In the genomic region with DNA sequence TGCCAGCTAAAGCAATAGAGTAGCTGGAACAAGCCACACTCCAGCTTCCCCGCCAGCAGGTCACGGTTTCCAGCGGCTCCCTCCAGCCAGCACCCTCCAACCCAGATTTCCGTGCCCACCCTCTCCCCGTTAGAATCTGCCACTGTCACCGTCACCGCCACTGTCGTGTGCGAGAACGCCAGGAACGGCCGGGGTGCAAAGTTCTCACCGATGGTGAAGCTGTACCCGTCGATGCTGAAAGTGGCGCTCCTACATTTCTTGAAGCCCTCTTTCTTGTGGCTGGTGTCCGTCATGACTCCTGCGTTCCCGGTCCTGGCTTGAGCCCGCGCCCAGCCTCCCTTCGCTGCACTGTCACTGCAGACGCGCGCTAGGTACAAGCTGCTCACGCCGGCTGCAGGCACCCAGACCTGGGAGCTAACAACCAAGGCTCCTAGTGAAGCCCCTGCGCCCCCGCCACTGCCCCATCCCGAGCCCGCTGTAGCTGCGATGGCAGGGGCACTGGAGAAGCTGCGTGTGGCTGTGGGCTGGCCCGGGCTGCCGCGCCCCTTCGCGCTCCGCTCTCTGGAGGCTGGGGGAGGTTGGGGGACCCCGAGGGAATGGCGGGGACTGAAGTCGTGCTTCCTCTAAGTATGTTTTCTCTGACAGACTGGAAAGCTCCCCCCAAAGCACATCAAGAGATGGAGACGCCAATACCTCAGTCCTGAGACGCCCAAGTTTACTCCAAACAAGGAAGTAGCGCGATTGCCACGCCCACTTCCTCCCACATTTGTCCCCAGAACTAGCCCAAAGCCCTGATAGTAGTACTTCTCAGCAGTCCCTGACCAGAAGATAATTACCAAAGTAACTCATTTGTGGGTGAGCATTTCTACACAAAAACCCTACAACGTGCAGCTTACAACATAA, we compare ENCODE assay signal across 8 mouse cellular contexts. TPM values are rescaled to one million over a fixed set of nuclear protein-coding genes. Genes with fewer than 3 reads are reported as not detected.
DNase-seq lines count a peak whose midpoint lies in the region; ATAC-seq and TF ChIP-seq lines count a peak whose summit lies in the region.

A gene (minus strand): TSS at position 634 of the 903 bp plus-strand sequence.

- ATAC-seq in heart, embryonic 13.5 days (ENCODE audit: extremely low read depth, insufficient number of reproducible peaks, low FRiP score, low TSS enrichment): no peak
- ATAC-seq in kidney, embryonic 16.5 days (ENCODE audit: low FRiP score, low TSS enrichment): peak; percentile 88
- ATAC-seq in lung, postnatal 0 days: peak; percentile 41; the same call in 1 of the 2 replicates
- ATAC-seq in inflammation-experienced regulatory T-cells, adult 6 months: no peak

- H3K4me3 ChIP-seq in heart, embryonic 13.5 days: peak within 1 kb of the TSS; percentile 81
- peak within 1 kb of the TSS; percentile 68 for H3K4me3 ChIP-seq in kidney, embryonic 16.5 days (ENCODE audit: low read length)
- peak within 1 kb of the TSS; percentile 62 for H3K4me3 ChIP-seq in lung, postnatal 0 days (ENCODE audit: low read depth, low read length)
- H3K4me3 ChIP-seq in olfactory bulb, adult 2 months (ENCODE audit: insufficient read depth, low read depth, low read length): peak within 1 kb of the TSS; percentile 42

- peak; percentile 22 to 35 for DNase-seq in B cell, adult 2 months
- DNase-seq in Muller cell, postnatal 12 days (ENCODE audit: inconsistent ontology term): peak; percentile 51
- DNase-seq in embryo, embryonic 10 days (ENCODE audit: low spot score): peak; percentile 80
- peak; percentile 26 for DNase-seq in lung, postnatal 0 days (ENCODE audit: low spot score)

- H3K9ac ChIP-seq in heart, embryonic 13.5 days: peak within 1 kb of the TSS; percentile 83
- H3K9ac ChIP-seq in kidney, embryonic 16.5 days (replicated peaks; ENCODE audit: low read length): peak within 1 kb of the TSS; percentile 62
- no peak within 1 kb of the TSS for H3K9ac ChIP-seq in lung, postnatal 0 days (replicated peaks; ENCODE audit: low read depth)

- WGBS in heart, embryonic 13.5 days: under 1% methylated on average over 48 of the region's 48 CpGs
- under 1% methylated on average over 47 of the region's 48 CpGs for WGBS in kidney, embryonic 16.5 days
- 1% methylated on average over 48 of the region's 48 CpGs for WGBS in lung, postnatal 0 days
- WGBS in olfactory bulb, adult 2 months: 1% methylated on average over 48 of the region's 48 CpGs

- no peaks in the 10 kb centered on the region for H3K9me3 ChIP-seq in heart, embryonic 13.5 days
- H3K9me3 ChIP-seq in kidney, embryonic 16.5 days (ENCODE audit: low read length): no peaks in the 10 kb centered on the region
- H3K9me3 ChIP-seq in lung, postnatal 0 days (ENCODE audit: low read length): no peaks in the 10 kb centered on the region

- no peak for TF ChIP-seq POLR2A in olfactory bulb, adult 2 months (IDR thresholded peaks at IDR 0.05; ENCODE audit: insufficient read depth, low read depth, low read length)

- no peak within 1 kb of the TSS for H3K27ac ChIP-seq in heart, embryonic 13.5 days (replicated peaks)
- H3K27ac ChIP-seq in kidney, embryonic 16.5 days (ENCODE audit: low read length): no peak within 1 kb of the TSS
- H3K27ac ChIP-seq in lung, postnatal 0 days (ENCODE audit: low read length): no peak within 1 kb of the TSS
- no peak within 1 kb of the TSS for H3K27ac ChIP-seq in olfactory bulb, adult 2 months (ENCODE audit: insufficient read depth, low read depth, low read length)

- H3K27me3 ChIP-seq in heart, embryonic 13.5 days (replicated peaks): no peaks in the 10 kb centered on the region
- peaks cover 5% of the 10 kb centered on the region; the same call in 1 of the 2 replicates for H3K27me3 ChIP-seq in kidney, embryonic 16.5 days (ENCODE audit: insufficient read depth, low read length)
- H3K27me3 ChIP-seq in lung, postnatal 0 days (replicated peaks; ENCODE audit: insufficient read depth, low read length): no peaks in the 10 kb centered on the region

- no peaks in the 10 kb centered on the region for H3K36me3 ChIP-seq in heart, embryonic 13.5 days
- no peaks in the 10 kb centered on the region for H3K36me3 ChIP-seq in kidney, embryonic 16.5 days (ENCODE audit: insufficient read depth, low read length)
- no peaks in the 10 kb centered on the region for H3K36me3 ChIP-seq in lung, postnatal 0 days (ENCODE audit: insufficient read depth, low read length)

- H3K4me1 ChIP-seq in heart, embryonic 13.5 days: 0 out of 2 replicates have a peak, but pooled peaks cover 5% of the 10 kb centered on the region
- no peaks in the 10 kb centered on the region for H3K4me1 ChIP-seq in kidney, embryonic 16.5 days (ENCODE audit: insufficient read depth, low read length)
- no peaks in the 10 kb centered on the region for H3K4me1 ChIP-seq in lung, postnatal 0 days (ENCODE audit: insufficient read depth, low read depth, low read length)
- H3K4me1 ChIP-seq in olfactory bulb, adult 2 months (ENCODE audit: control insufficient read depth, insufficient read depth, low read length): peaks cover 10% of the 10 kb centered on the region; the same call in 1 of the 2 replicates

- TF ChIP-seq CTCF in lung, postnatal 0 days (IDR thresholded peaks at IDR 0.05): no peak
- no peak for TF ChIP-seq CTCF in olfactory bulb, adult 2 months (IDR thresholded peaks at IDR 0.05; ENCODE audit: insufficient read depth, low read depth, low read length)

- H3K4me2 ChIP-seq in heart, embryonic 13.5 days: peak within 1 kb of the TSS; percentile 99
- H3K4me2 ChIP-seq in kidney, embryonic 16.5 days (replicated peaks; ENCODE audit: low read depth, low read length): peak within 1 kb of the TSS; percentile 97
- peak within 1 kb of the TSS; percentile 100 for H3K4me2 ChIP-seq in lung, postnatal 0 days (replicated peaks; ENCODE audit: low read depth, low read length)

- no peak for TF ChIP-seq EP300 in lung, postnatal 0 days (IDR thresholded peaks at IDR 0.05)

RNA-seq across cellular contexts. Expression of the gene that starts here (rescaled TPM):
- 3.1 and 3.5 TPM in 2 replicates for polyA plus RNA-seq in heart, embryonic 13.5 days (2015; fragmentation: Nextera tagmentation; extraction: Ambion mirVana)
- polyA plus RNA-seq in kidney, embryonic 16.5 days (2015; fragmentation: Nextera tagmentation; extraction: Ambion mirVana): 0.97 and 1.6 TPM in 2 replicates
- 0.26 and 0.52 TPM in 2 replicates for polyA plus RNA-seq in lung, postnatal 0 days (2015; fragmentation: Nextera tagmentation; extraction: Ambion mirVana)
- not detected in 2 replicates for polyA plus RNA-seq in olfactory bulb, adult 2 months (2012; ENCODE audit: insufficient read depth, insufficient read length, low replicate concordance, missing spikeins)
- under 1 TPM in 2 of 3 experiments, not detected in 1; 0.11 to 0.36 TPM for polyA plus RNA-seq in inflammation-experienced regulatory T-cells, adult 6 months (2017; shearing (Covaris generic))

Comparison
In these comparisons a context has a peak if more than half of its experiments do, and no peak if none do; other contexts are left out.
1. Peak in DNase-seq, ATAC-seq, H3K4me3 ChIP-seq and H3K4me2 ChIP-seq in lung, postnatal 0 days; RNA of the gene not detected or under 1 TPM.
2. DNase-seq: peak in every context shown above with its lines; median percentile 80 in embryo, embryonic 10 days; 51 in Muller cell, postnatal 12 days; 28 in B cell, adult 2 months; 26 in lung, postnatal 0 days.